Mouse (Mus musculus) forebrain, embryonic 14.5 days (tissue): ENCODE measurements around the gene Nle1. TPM values are rescaled to one million over a fixed set of nuclear protein-coding genes. Genes with fewer than 3 reads are reported as not detected.

ENCODE experiments used
- ATAC-seq: fragments of 200-750 bp; cut with Nextera tagmentation; 2 replicates; pipeline ENCODE4 v1.8.0; 2017; ENCODE audit warnings: mild to moderate bottlenecking, moderate library complexity
- DNase-seq: peaks from one replicate; pipeline ENCODE4 v3.0.0-alpha.2; 2015; ENCODE audit warnings: low spot score
- H3K27ac ChIP-seq: fragments of 300-500 bp; sonication (generic); 2 replicates; pipeline ENCODE4 v1.5.1; 2014; ENCODE audit warnings: low read depth, mild to moderate bottlenecking, control low read depth, low read length, moderate library complexity
- H3K27me3 ChIP-seq: fragments of 300-500 bp; sonication (generic); replicated peaks from 2 replicates; pipeline ENCODE4 v1.6.1; 2014; ENCODE audit warnings: low read length, control low read depth, mixed read lengths; ENCODE audit not compliant: control insufficient read depth, insufficient read depth
- H3K36me3 ChIP-seq: fragments of 300-500 bp; sonication (generic); 2 replicates; pipeline ENCODE4 v1.6.1; 2014; ENCODE audit warnings: low read length, control low read depth; ENCODE audit not compliant: control insufficient read depth, insufficient read depth
- H3K4me1 ChIP-seq: fragments of 300-500 bp; sonication (generic); 2 replicates; pipeline ENCODE4 v1.6.1; 2014; ENCODE audit warnings: antibody characterized with exemption, low read length, control low read depth; ENCODE audit not compliant: control insufficient read depth, insufficient read depth
- H3K4me2 ChIP-seq: fragments of 300-500 bp; sonication (generic); 2 replicates; pipeline ENCODE4 v1.6.1; 2014; ENCODE audit warnings: mild to moderate bottlenecking, control low read depth, low read length
- H3K4me3 ChIP-seq: fragments of 300-500 bp; sonication (generic); 2 replicates; pipeline ENCODE4 v1.5.1; 2014; ENCODE audit warnings: low read depth, low read length, control low read depth
- H3K9ac ChIP-seq: fragments of 300-500 bp; sonication (generic); 2 replicates; pipeline ENCODE4 v1.6.1; 2014; ENCODE audit warnings: mild to moderate bottlenecking, low read length, control low read depth, moderate library complexity
- H3K9me3 ChIP-seq: fragments of 300-500 bp; sonication (generic); replicated peaks from 2 replicates; pipeline ENCODE4 v1.6.1; 2016; ENCODE audit warnings: low read length, control low read depth, mixed read lengths; ENCODE audit not compliant: control insufficient read depth
- WGBS: fragments of 180-500 bp; shearing (Covaris S2); extraction: QIAGEN DNeasy Blood & Tissue Kit; methylation state at CpG from one replicate; pipeline ENCODE4 v1.1.7; 2014; 5-methylcytosine and 5-hydroxymethylcytosine counted together
- polyA plus RNA-seq: library from polyadenylated mRNA; unstranded; fragments of >200 nt; fragmentation: Nextera tagmentation; extraction: Ambion mirVana; gene quantifications from 2 replicates; pipeline ENCODE4 v1.2.1, GENCODE M21; 2014

Nle1 gene
- polyA plus RNA-seq, 1 experiment from 2014 or later: 23.4 TPM

DNA sequence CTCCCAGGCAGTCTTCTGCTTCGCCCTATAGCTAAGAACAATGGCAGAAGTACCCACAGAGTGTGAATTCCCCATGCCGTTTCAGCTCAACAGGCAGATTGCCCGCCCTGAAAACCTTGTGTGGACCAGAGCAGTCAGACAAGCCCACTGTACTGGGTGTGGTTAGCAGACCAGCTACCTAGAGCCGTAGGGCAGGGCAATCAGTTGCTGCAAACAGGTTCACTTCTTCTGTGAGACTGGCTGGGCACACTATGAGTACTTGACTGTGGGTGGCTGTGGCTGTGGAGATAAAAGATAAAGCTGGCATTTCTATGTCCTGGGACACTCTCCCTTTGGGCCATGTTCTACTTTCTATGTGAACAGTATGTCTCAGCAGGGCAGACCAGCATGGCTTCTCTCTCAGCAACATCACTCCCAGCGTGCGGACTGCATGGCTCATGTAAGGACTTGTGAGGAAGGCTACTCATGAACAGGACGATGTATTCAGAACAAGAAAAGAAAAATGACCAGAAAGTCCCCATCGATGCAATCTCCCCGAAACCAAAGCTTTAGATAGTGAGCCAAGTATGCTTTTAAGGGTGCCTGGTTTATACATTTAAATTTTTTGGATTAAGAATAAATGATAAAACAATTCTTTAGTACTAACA lies 52.8 kb downstream of the Nle1 start:
- Histone ChIP-seq H3K9me3 (no peaks in the 10 kb centered on the region), H3K4me1 (peaks cover 10% of the 10 kb centered on the region), H3K4me3 (no peak overlapping the region), H3K36me3 (no peaks in the 10 kb centered on the region), H3K9ac (no peak overlapping the region), H3K27me3 (no peaks in the 10 kb centered on the region), H3K4me2 (no peak overlapping the region), H3K27ac (peak overlapping the region; percentile 55; the same call in 1 of the 2 replicates)
- WGBS: 72% methylated on average over 9 of the region's 9 CpGs
- no peak for DNase-seq
- no peak for ATAC-seq

- Histone ChIP-seq H3K4me3 (no peak overlapping the region), H3K9ac (no peak overlapping the region), H3K27me3 (no peaks in the 10 kb centered on the region), H3K4me1 (peaks cover 10% of the 10 kb centered on the region), H3K4me2 (no peak overlapping the region), H3K36me3 (no peaks in the 10 kb centered on the region), H3K27ac (no peak overlapping the region), H3K9me3 (no peaks in the 10 kb centered on the region)
- ATAC-seq (no peak), DNase-seq (no peak)
- WGBS: 81% methylated on average over 6 of the region's 6 CpGs
Observed at GRCm38 (mm10) chr11:82854111-82854510, 54.1 kb downstream of the Nle1 start.

- Histone ChIP-seq H3K4me3 (no peak overlapping the region), H3K9me3 (no peaks in the 10 kb centered on the region), H3K27me3 (no peaks in the 10 kb centered on the region), H3K4me2 (no peak overlapping the region), H3K9ac (no peak overlapping the region), H3K36me3 (no peaks in the 10 kb centered on the region), H3K4me1 (peaks cover 10% of the 10 kb centered on the region), H3K27ac (no peak overlapping the region)
- 88% methylated on average over 7 of the region's 7 CpGs for WGBS
- ATAC-seq: no peak
- no peak for DNase-seq
Observed at GRCm38 (mm10) chr11:82852958-82853357, 55.3 kb downstream of the Nle1 start.

DNA sequence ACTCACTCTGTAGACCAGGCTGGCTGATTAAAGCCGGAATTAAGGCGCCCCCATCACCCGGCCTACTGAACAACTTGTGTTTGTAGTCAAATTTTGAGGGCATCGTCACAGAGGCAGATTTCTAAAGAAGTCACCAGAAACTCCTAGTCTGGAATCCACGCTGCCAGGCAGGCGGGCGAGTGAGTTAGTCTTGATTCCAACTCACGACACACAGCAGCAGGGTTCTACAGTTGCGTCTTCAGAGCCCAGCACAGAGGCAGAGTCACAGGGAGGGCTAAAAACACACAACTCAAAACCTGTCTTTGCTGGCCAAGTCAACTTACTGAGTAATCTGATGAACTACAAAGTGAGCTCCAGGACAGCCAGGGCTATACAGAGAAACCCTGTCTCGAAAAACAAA lies 55.7 kb downstream of the Nle1 start:
- no peak for DNase-seq
- Histone ChIP-seq H3K4me1 (peaks cover 11% of the 10 kb centered on the region), H3K4me2 (no peak overlapping the region), H3K36me3 (no peaks in the 10 kb centered on the region), H3K27me3 (no peaks in the 10 kb centered on the region), H3K9ac (no peak overlapping the region), H3K9me3 (no peaks in the 10 kb centered on the region), H3K4me3 (no peak overlapping the region), H3K27ac (no peak overlapping the region)
- no peak for ATAC-seq
- WGBS: 84% methylated on average over 10 of the region's 10 CpGs

GRCm38 (mm10) chr11:82852115-82852514 lies 56.1 kb downstream of the Nle1 start:
- Histone ChIP-seq H3K27ac (no peak overlapping the region), H3K4me2 (no peak overlapping the region), H3K9me3 (no peaks in the 10 kb centered on the region), H3K9ac (no peak overlapping the region), H3K4me1 (peaks cover 15% of the 10 kb centered on the region), H3K4me3 (no peak overlapping the region), H3K27me3 (no peaks in the 10 kb centered on the region), H3K36me3 (no peaks in the 10 kb centered on the region)
- DNase-seq (no peak), ATAC-seq (no peak)
- WGBS: 90% methylated on average over 11 of the region's 11 CpGs

Other genes starting within 250 kb of the Nle1 start
- 0.22 and 0.27 TPM in 2 replicates for gene Cct6b, start 144.1 kb downstream of the Nle1 start, polyA plus RNA-seq
- 34.5 and 38.3 TPM in 2 replicates for gene Zfp830, start 144.1 kb downstream of the Nle1 start, polyA plus RNA-seq
- 32.4 and 36.2 TPM in 2 replicates for gene Lig3, start 127.3 kb downstream of the Nle1 start, polyA plus RNA-seq
- gene Rffl, start 37.2 kb downstream of the Nle1 start, polyA plus RNA-seq: 8.4 and 9.8 TPM in 2 replicates
- gene Rad51d, start 17.8 kb downstream of the Nle1 start, polyA plus RNA-seq: 14.2 and 16.8 TPM in 2 replicates
- gene Fndc8, start 16.3 kb downstream of the Nle1 start, polyA plus RNA-seq: 0.18 and 0.48 TPM in 2 replicates
- 0.38 and 1.1 TPM in 2 replicates for gene Unc45b, start 2.1 kb upstream of the Nle1 start, polyA plus RNA-seq
- gene Slfn5, start 42.9 kb upstream of the Nle1 start, polyA plus RNA-seq: 0.41 and 0.52 TPM in 2 replicates
- gene Slfn9, start 83.4 kb upstream of the Nle1 start, polyA plus RNA-seq: 5.1 and 5.9 TPM in 2 replicates
- gene Slfn8, start 112.4 kb upstream of the Nle1 start, polyA plus RNA-seq: 0.13 and 0.30 TPM in 2 replicates
- 1.1 and 1.4 TPM in 2 replicates for gene Slfn2, start 156.7 kb upstream of the Nle1 start, polyA plus RNA-seq
- not detected in 2 replicates for gene Slfn1, start 208.4 kb upstream of the Nle1 start, polyA plus RNA-seq